Mouse (Mus musculus) fat pad, adult 2 months (tissue): ENCODE measurements at regions not wholly inside any gene's neighbourhood (a gene's known extent, or its start where the extent isn't known, plus 50 kb on each side); places are given as distances from the start of the nearest gene placed in this dataset.

ENCODE experiments used
- DNase-seq: peaks from one replicate; pipeline ENCODE4 v3.0.0-alpha.2; 2011; ENCODE audit warnings: low read depth, low spot score; ENCODE audit errors: extremely low read depth

- DNase-seq = peak; percentile 54
Measured at GRCm38 (mm10) chr5:118316310-118317017, 71.4 kb downstream of the 2410131K14Rik start.

DNA sequence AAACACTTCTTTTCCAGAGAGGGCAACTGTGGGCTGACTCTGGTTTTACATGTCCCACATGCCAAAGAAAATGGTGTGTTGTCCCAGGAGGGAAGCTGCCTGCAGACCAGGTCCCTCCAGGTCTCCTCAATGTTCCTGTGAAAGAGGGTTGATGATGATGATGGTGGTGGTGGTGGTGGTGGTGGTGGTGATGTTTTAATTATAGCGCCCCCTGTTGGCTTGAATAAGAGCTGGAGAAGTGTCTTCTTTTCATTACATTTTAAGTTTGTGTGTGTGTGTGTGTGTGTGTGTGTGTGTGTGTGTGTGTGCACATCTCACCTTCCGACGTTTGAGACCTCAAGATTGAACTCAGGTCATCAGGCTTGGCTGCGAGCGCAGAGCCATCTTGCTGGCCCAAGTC, 73.0 kb downstream of the 2410131K14Rik start:
- DNase-seq = no peak

DNA sequence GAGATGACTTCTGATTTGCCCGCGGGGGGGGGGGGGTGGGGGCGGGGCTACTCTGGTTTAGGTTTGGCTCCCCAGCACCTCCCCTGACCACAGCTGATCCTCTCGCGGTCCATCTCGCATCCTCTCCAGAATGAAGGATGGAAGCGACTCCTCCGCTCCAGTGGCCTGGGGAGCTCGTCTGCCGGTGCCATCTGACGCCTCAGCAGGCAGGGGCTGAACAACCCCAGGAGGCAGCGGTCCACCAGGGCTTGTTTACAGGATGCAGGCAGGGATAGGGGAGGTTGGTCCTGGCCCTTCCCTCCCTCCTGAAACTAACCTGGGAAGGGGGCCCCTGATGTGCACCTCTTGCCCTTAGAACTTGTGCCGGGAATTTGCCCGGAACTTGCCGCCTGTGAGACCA, 73.9 kb downstream of the 2410131K14Rik start:
- DNase-seq = no peak

- DNase-seq = no peak
Measured at GRCm38 (mm10) chr5:118321719-118322455, 76.9 kb downstream of the 2410131K14Rik start.

DNA sequence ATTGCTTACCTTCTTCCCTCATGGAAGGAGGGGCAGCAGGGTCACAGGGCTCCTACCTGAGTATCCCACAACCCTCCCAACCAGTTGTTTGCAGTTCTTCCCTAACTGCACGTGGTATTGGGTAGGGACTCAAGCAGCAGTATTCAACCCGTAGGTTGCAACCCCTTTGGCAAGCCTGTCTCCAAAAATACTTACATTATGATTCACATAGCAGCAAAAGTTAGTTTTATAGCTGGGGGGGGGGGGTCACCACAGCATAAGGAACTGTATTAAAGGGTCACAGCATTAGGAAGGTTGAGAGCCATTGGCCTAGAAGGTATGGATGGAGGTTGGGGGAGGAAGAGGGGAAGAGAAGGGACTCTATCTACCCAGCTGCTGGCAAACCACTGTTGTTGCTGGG, 78.1 kb downstream of the 2410131K14Rik start:
- no peak for DNase-seq

- no peak for DNase-seq
Measured at GRCm38 (mm10) chr5:118326837-118327541, 82.0 kb downstream of the 2410131K14Rik start.

DNA sequence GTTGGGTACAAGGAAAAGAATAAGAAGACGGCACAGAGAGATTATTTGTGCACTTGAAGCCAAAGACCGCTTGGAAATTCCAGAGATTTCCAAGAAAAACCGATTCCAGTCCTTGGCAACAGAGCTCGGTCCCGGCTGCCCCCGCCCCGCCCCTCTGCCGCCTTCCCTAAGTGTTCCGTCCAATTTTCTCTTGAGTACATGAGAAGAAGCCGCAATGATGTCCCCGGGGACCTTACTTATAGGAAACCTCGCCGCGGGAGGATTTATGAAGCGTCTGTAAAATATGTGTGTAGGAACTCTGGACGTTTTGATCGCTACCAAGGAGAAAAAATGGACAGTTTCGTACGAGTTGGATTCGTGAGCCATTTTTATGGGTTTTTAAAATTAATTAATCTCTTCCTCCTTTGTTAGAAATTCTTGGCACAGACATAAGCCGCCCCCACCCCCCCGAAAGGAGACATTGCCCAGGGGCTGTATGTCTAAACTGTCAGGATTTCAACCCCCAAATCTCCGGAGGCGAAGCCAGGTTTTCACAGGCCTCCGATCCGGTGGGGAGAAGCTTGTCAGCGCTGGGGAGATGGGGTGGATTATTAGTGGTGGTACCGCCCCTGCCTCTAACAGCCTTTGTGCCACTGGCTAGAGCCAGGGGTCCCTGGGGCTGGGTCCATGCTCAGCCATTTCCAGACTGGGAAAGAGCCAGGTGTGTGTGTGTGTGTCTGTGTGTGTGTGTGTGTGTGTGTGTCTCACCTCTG, 83.1 kb downstream of the 2410131K14Rik start:
- DNase-seq = no peak

DNA sequence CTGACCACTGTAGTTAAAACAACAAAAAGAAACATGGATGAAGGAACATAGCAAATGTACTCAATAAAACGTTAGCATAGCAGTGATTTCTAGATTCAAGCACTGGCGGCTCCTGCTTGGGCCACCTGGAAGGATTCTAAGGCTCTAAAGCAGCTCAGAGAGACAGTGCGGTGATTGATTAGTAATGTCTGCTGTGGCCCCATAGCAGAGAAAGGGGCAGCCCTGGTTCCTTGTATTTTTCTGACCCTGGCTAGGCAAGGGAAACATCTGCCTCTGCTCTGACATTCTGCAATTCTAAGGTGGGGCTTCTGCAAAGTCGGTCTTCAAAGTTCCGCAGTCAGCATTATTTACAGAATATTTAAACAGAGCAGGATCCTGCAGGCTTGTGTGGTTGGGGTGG, 84.1 kb downstream of the 2410131K14Rik start:
- DNase-seq = no peak

- no peak for DNase-seq
Measured at GRCm38 (mm10) chr5:118331286-118331607, 86.2 kb downstream of the 2410131K14Rik start.

GRCm38 (mm10) chr5:118331608-118332394, 86.8 kb downstream of the 2410131K14Rik start:
- DNase-seq = no peak

- no peak for DNase-seq
Measured at GRCm38 (mm10) chr5:118334054-118334453, 89.0 kb downstream of the 2410131K14Rik start.

GRCm38 (mm10) chr5:118338186-118338585, 93.2 kb downstream of the 2410131K14Rik start:
- no peak for DNase-seq

GRCm38 (mm10) chr5:118339676-118340661, 94.9 kb downstream of the 2410131K14Rik start:
- DNase-seq = no peak

DNA sequence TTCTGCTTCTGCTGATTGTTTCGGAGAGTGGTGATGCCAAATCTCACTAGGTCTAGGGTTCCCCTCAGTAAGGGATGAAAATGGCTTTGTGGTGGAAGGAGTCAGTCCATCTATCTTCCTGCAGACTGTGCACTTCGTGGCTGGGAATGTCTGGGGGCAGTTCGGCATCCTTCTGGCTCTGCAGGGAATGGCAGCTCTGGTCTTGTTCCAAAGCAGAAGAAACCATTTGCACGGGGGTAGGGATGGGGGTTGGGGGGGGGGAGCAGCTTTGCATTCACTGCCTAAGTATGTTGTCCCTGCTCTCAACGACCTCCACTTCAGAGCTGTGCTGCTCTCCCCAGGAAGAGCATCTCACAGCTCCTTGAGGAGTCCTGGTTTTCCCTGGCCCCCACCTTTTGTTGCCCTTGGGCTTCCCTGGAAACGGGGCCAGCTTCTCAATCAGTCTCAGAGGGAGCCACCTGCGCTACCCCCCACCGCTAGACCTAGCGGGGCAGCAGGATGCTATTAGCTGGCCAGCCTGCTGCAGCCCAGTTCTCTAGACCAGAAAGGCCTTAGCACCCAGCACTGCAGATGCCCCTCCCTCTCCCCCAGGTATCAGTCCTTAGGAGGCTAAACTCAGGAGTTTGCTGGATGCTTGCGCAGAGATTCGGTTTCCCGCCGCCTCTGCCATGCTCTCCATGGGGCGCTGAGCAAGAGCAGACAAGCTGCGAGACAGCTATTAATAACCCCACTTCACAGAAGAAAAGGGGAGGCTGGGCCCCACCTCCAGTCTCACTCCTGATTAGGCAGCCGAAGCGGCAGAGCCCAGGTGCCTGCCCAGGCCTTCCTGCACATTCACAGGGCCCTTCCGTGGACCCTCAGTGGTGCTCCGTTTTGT, 98.7 kb downstream of the 2410131K14Rik start:
- DNase-seq = no peak

DNA sequence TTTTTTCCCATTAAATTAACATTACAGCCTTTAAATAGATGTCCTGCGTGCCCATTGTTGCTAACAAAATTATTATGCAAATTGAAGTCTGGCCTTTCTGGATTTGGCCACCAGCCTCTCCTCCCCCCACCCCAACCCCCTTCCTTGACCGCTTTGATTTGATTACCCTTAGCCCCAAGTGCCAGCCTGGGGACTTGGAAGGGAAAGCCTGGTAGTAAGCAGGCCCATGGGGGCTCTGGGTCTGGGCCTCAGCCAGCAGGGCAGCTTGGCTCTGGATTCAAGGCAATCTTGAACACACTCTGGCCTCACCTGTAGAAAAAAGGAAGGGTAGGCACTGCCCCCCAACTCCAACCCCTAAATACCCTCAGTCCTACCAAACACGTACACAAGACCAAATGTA, 100.2 kb downstream of the 2410131K14Rik start:
- DNase-seq = no peak

GRCm38 (mm10) chr5:118349057-118349456, 104.0 kb downstream of the 2410131K14Rik start:
- DNase-seq = no peak

DNA sequence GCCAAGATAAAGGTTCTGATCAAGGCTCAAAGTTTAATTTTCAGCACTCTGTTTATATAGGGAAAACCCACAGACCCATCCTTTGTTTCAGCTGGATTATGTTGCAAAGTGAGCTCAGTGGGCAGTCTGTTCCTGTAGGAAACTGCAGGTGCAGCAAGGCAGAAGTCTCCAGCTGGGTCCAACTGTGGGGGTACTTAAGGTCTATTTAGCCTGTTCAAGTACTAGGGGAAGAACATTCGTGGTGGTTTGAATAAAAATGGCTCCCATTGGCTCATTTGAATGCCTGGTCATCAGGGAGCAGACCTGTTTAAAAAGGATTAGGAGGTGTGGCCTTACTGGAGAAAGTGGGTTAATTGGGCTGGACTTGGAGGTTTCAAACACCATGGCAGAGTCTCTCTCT, 106.3 kb downstream of the 2410131K14Rik start:
- no peak for DNase-seq

DNA sequence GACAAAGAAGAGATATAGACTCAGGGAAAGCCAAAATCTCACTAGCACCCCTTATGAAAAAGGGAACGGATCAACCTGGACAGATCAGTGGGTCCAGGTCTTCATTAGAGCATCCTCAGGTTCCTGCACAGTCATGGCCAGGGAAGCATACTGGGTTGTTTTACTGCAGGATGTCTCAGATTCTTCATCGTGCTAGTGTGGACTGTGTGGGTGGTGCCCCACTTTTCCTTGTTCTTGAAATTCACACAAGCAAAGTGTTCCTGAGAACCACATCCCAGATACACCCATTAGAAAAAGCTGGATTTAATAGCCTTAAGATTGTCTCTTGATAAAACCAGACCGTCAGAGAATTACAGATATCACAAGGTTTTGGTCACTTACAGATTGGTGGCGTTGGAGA, 107.1 kb downstream of the 2410131K14Rik start:
- no peak for DNase-seq
